11 mouse cellular contexts compared by ENCODE assay signal in the genomic region with DNA sequence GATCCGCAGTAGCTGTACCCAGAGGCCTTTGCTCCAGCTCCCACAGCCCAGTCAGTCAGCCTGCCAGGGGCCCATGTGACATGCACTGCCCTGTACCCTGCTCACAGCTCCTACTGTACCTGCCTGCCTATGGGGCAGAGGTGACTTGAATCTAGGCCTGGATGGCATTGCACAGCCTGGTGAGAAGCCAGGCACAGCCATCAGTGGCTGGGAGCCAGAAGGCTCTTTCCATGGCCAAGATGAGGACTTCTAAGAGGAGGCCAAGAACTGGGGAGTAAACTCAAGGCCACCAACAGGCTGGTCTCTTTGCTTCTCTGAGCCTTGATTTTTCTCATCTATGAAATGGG. TPM values are rescaled to one million over a fixed set of nuclear protein-coding genes. Genes with fewer than 3 reads are reported as not detected.
DNase-seq lines count a peak whose midpoint lies in the region; ATAC-seq and TF ChIP-seq lines count a peak whose summit lies in the region.
"Had no signal": no experiment of that assay in that cellular context is flagged by ENCODE, and none has a peak within 500 bp of the region (broad histone marks: within the 10 kb centered on the region; RNA-seq: fewer than 3 reads in every experiment).

No protein-coding gene starts in this region.

- WGBS in lung, embryonic 16.5 days = 67% methylated on average over 1 of the region's 1 CpGs
- WGBS in lung, adult 2 months = 65% methylated on average over 1 of the region's 1 CpGs
- WGBS in embryonic facial prominence, embryonic 12.5 days = 100% methylated on average over 1 of the region's 1 CpGs

- TF ChIP-seq CTCF in gastrocnemius, adult 2 months (IDR thresholded peaks at IDR 0.05) = no peak
- TF ChIP-seq CTCF in lung, adult 2 months (IDR thresholded peaks at IDR 0.05; ENCODE audit: insufficient read depth, low read length) = no peak

- H3K27ac ChIP-seq in gastrocnemius, adult 2 months = peak overlapping the region; percentile 54; the same call in 1 of the 2 replicates
- no peak overlapping the region; the same call in 1 of the 2 replicates for H3K27ac ChIP-seq in lung, embryonic 16.5 days (ENCODE audit: low read length)
- 0 out of 2 replicates have a peak overlapping the region, but pooled peaks have one; percentile 76 for H3K27ac ChIP-seq in embryonic facial prominence, embryonic 12.5 days

- no peak overlapping the region for H3K9ac ChIP-seq in lung, embryonic 16.5 days (ENCODE audit: low read length)
- no peak overlapping the region for H3K9ac ChIP-seq in embryonic facial prominence, embryonic 12.5 days

- intact Hi-C loops in gastrocnemius, adult 2 months (cut with DNase I) = no loop called here

- no peak overlapping the region for H3K4me2 ChIP-seq in lung, embryonic 16.5 days (ENCODE audit: low read depth, low read length)
- H3K4me2 ChIP-seq in embryonic facial prominence, embryonic 12.5 days (replicated peaks) = no peak overlapping the region
- H3K4me2 ChIP-seq: hindbrain, embryonic 13.5 days had no signal

- ATAC-seq in lung, embryonic 16.5 days (ENCODE audit: low read depth) = 0 out of 2 replicates have a peak, but pooled peaks have one; percentile 3
- no peak for ATAC-seq in embryonic facial prominence, embryonic 12.5 days (ENCODE audit: insufficient number of reproducible peaks, insufficient read depth, low FRiP score, low TSS enrichment)

- peak; percentile 37 for DNase-seq in gastrocnemius, adult 2 months
- DNase-seq in gastrocnemius, adult 8-10 months (ENCODE audit: low spot score in 2 of 2) = no peak
- no peak for DNase-seq in lung, adult 2 months
- no peak for DNase-seq in thymus, postnatal 4 days
- DNase-seq in layer of hippocampus, postnatal 36 days = no peak
- DNase-seq in right cerebral cortex, postnatal 14 days = no peak
- DNase-seq: right cerebral cortex, postnatal 4 days had no signal

- peaks cover 23% of the 10 kb centered on the region for H3K4me1 ChIP-seq in lung, embryonic 16.5 days (replicated peaks; ENCODE audit: control insufficient read depth, insufficient read depth, low read length)
- H3K4me1 ChIP-seq in lung, adult 2 months (ENCODE audit: control insufficient read depth, insufficient read depth, low read length) = no peaks in the 10 kb centered on the region
- H3K4me1 ChIP-seq in embryonic facial prominence, embryonic 12.5 days = peaks cover 80% of the 10 kb centered on the region

- H3K27me3 ChIP-seq in lung, embryonic 16.5 days (ENCODE audit: control insufficient read depth, insufficient read depth, low read depth, low read length) = no peaks in the 10 kb centered on the region
- no peaks in the 10 kb centered on the region for H3K27me3 ChIP-seq in embryonic facial prominence, embryonic 12.5 days
- H3K27me3 ChIP-seq: hindbrain, embryonic 13.5 days had no signal

- H3K9me3 ChIP-seq in lung, embryonic 16.5 days (ENCODE audit: control insufficient read depth, low read length) = no peaks in the 10 kb centered on the region
- H3K9me3 ChIP-seq in embryonic facial prominence, embryonic 12.5 days = no peaks in the 10 kb centered on the region
- H3K9me3 ChIP-seq: hindbrain, embryonic 13.5 days had no signal

- H3K36me3 ChIP-seq in lung, embryonic 16.5 days (ENCODE audit: control insufficient read depth, insufficient read depth, low read length) = no peaks in the 10 kb centered on the region
- no peaks in the 10 kb centered on the region for H3K36me3 ChIP-seq in embryonic facial prominence, embryonic 12.5 days
- H3K36me3 ChIP-seq: hindbrain, embryonic 13.5 days had no signal

- H3K4me3 ChIP-seq in gastrocnemius, adult 2 months = no peak overlapping the region
- no peak overlapping the region for H3K4me3 ChIP-seq in lung, embryonic 16.5 days (ENCODE audit: low read length)
- H3K4me3 ChIP-seq in lung, adult 2 months (replicated peaks; ENCODE audit: extremely low read depth, low read depth, low read length) = no peak overlapping the region
- H3K4me3 ChIP-seq in embryonic facial prominence, embryonic 12.5 days = no peak overlapping the region
- H3K4me3 ChIP-seq: hindbrain, embryonic 13.5 days had no signal

- no peak for TF ChIP-seq POLR2A in lung, adult 2 months (IDR thresholded peaks at IDR 0.05; ENCODE audit: borderline replicate concordance, extremely low read depth, low read depth, low read length)

RNA-seq across cellular contexts. Expression of a gene that starts 53.2 kb away (rescaled TPM):
- 1 to 10 TPM in 1 of 2 experiments, under 1 TPM in 1; 0.26 to 1.9 TPM for total RNA-seq in gastrocnemius, adult 2 months (2021)
- total RNA-seq in gastrocnemius, adult 8-10 months (2022) = under 1 TPM in 3 of 4 experiments, not detected in 1; 0.24 to 0.75 (median 0.56) TPM
- 1.5 and 1.6 TPM in 2 replicates for polyA plus RNA-seq in lung, embryonic 16.5 days (2015; fragmentation: Nextera tagmentation; extraction: Ambion mirVana)
- polyA plus RNA-seq in lung, adult 2 months (2012; rRNA removed) = 4.6 and 6.8 TPM in 2 replicates
- 17.1 and 20.7 TPM in 2 replicates for polyA plus RNA-seq in embryonic facial prominence, embryonic 12.5 days (2016; fragmentation: Nextera tagmentation; extraction: Ambion mirVana)
- 10 to 100 TPM; 24.5 to 26.2 TPM for total RNA-seq in layer of hippocampus, postnatal 36 days (2021)
- total RNA-seq: neutrophil, adult 5-6 weeks had no signal

Comparison
In these comparisons a context has a peak if more than half of its experiments do, and no peak if none do; other contexts are left out.
1. RNA of a gene that starts 53.2 kb away (total RNA-seq): 24.5 to 26.2 TPM in layer of hippocampus, postnatal 36 days; 0.26 to 1.9 TPM in gastrocnemius, adult 2 months and 0.24 to 0.75 TPM in gastrocnemius, adult 8-10 months; every median in the first group is over 4 times any median in the second.